Mouse (Mus musculus) gastrocnemius, postnatal 14 days (tissue): ENCODE measurements around the gene Gab1. TPM values are rescaled to one million over a fixed set of nuclear protein-coding genes. Genes with fewer than 3 reads are reported as not detected.

Experiments used
- DNase-seq: peaks from one replicate; pipeline ENCODE4 v3.0.0; 2021; ENCODE audit warnings: mixed read lengths
- intact Hi-C: fragments of 180-260 bp; cut with DNase I; formaldehyde crosslinking; loops from one replicate; pipeline ENCODE4 v1.15.1; 2025; ENCODE audit warnings: low total_unique reads
- total RNA-seq, 2 experiments: library from RNA; stranded (reverse); gene quantifications; 2 replicates each; pipeline ENCODE4 v1.2.3; 2021

Gab1 gene
- total RNA-seq, 2 experiments from 2014 or later: 12.7 to 15.2 TPM

- intact Hi-C loops: no loop called here
- DNase-seq: no peak
Measured at GRCm38 (mm10) chr8:80851648-80852047, 28.7 kb downstream of the Gab1 start.

- no peak for DNase-seq
- intact Hi-C loops: no loop called here
Measured at GRCm38 (mm10) chr8:80850013-80850412, 30.3 kb downstream of the Gab1 start.

- intact Hi-C loops: no loop called here
- no peak for DNase-seq
Measured at GRCm38 (mm10) chr8:80848631-80849030, 31.7 kb downstream of the Gab1 start.

- intact Hi-C loops: no loop called here
- peak; percentile 68 for DNase-seq
Measured at GRCm38 (mm10) chr8:80847912-80848311, 32.4 kb downstream of the Gab1 start.

- intact Hi-C loops: no loop called here
- no peak for DNase-seq
Measured at GRCm38 (mm10) chr8:80845284-80845683, 35.0 kb downstream of the Gab1 start.

GRCm38 (mm10) chr8:80843744-80844434 lies 36.4 kb downstream of the Gab1 start:
- intact Hi-C loops: no loop called here
- no peak for DNase-seq

GRCm38 (mm10) chr8:80842514-80842913 lies 37.8 kb downstream of the Gab1 start:
- DNase-seq: no peak
- intact Hi-C loops: no loop called here

GRCm38 (mm10) chr8:80840090-80840489 lies 40.2 kb downstream of the Gab1 start:
- DNase-seq: no peak
- intact Hi-C loops: no loop called here

- peak; percentile 43 for DNase-seq
- intact Hi-C loops: no loop called here
Measured at GRCm38 (mm10) chr8:80838199-80838598, 42.1 kb downstream of the Gab1 start.

GRCm38 (mm10) chr8:80835401-80835800 lies 44.9 kb downstream of the Gab1 start:
- no peak for DNase-seq
- intact Hi-C loops: no loop called here

- intact Hi-C loops: no loop called here
Measured at GRCm38 (mm10) chr8:80834443-80834842, 45.9 kb downstream of the Gab1 start.

GRCm38 (mm10) chr8:80832534-80832933 lies 47.8 kb downstream of the Gab1 start:
- intact Hi-C loops: no loop called here

More at GRCm38 (mm10) chr8:80834443-80834842, 45.9 kb downstream of the Gab1 start:
- DNase-seq: peak; percentile 33

GRCm38 (mm10) chr8:80831876-80832524 lies 48.3 kb downstream of the Gab1 start:
- no peak for DNase-seq
- intact Hi-C loops: no loop called here

More at GRCm38 (mm10) chr8:80832534-80832933, 47.8 kb downstream of the Gab1 start:
- DNase-seq: no peak

- peak; percentile 37 for DNase-seq
- intact Hi-C loops: no loop called here
Measured at GRCm38 (mm10) chr8:80830724-80831566, 49.4 kb downstream of the Gab1 start.

GRCm38 (mm10) chr8:80830141-80830540 lies 50.2 kb downstream of the Gab1 start:
- intact Hi-C loops: no loop called here
- no peak for DNase-seq

- intact Hi-C loops: no loop called here
- no peak for DNase-seq
Measured at GRCm38 (mm10) chr8:80826996-80827395, 53.3 kb downstream of the Gab1 start.

- intact Hi-C loops: no loop called here
- DNase-seq: no peak
Measured at GRCm38 (mm10) chr8:80825136-80825535, 55.2 kb downstream of the Gab1 start.

- intact Hi-C loops: no loop called here
Measured at GRCm38 (mm10) chr8:80824426-80824825, 55.9 kb downstream of the Gab1 start.

GRCm38 (mm10) chr8:80823250-80823649 lies 57.1 kb downstream of the Gab1 start:
- intact Hi-C loops: no loop called here
- DNase-seq: no peak

More at GRCm38 (mm10) chr8:80824426-80824825, 55.9 kb downstream of the Gab1 start:
- DNase-seq: no peak
